Mouse (Mus musculus) MEL (cell line): ENCODE measurements around the gene Syt7.

Experiments
- CHD2 ChIP-seq: IDR thresholded peaks from 2 replicates; pipeline ENCODE4 v1.6.1; 2011; ENCODE audit warnings: low read length, improper control_type of control experiment
- CTCF ChIP-seq, 3 experiments: IDR thresholded peaks in 2 of 3; conservative IDR thresholded peaks in 1 of 3; 2 replicates each; pipeline ENCODE4 v1.5.1; 2011 to 2012; ENCODE audit warnings: low read length in 3 of 3, low read depth in 2 of 3, mild to moderate bottlenecking in 2 of 3, improper control_type of control experiment in 1 of 3, inconsistent platforms in 1 of 3, mixed read lengths in 1 of 3, moderate library complexity in 1 of 3; ENCODE audit not compliant: control insufficient read depth in 1 of 3, insufficient read depth in 1 of 3, poor library complexity in 1 of 3, severe bottlenecking in 1 of 3
- GATA1 ChIP-seq: IDR thresholded peaks from 2 replicates; pipeline ENCODE4 v1.6.1; 2011; ENCODE audit warnings: low read depth, low read length, improper control_type of control experiment
- NRF1 ChIP-seq: IDR thresholded peaks from 2 replicates; pipeline ENCODE4 v1.6.1; 2014; ENCODE audit warnings: low read depth, mild to moderate bottlenecking, inconsistent platforms, low read length, improper control_type of control experiment, moderate library complexity; ENCODE audit not compliant: poor library complexity, insufficient read depth, severe bottlenecking
- POLR2A ChIP-seq, 2 experiments: IDR thresholded peaks; 2 replicates each; pipeline ENCODE4 v1.6.1; 2011 to 2012; ENCODE audit warnings: low read length in 2 of 2, mild to moderate bottlenecking in 2 of 2, control low read depth in 1 of 2, improper control_type of control experiment in 1 of 2, low read depth in 1 of 2, moderate library complexity in 1 of 2; ENCODE audit not compliant: control insufficient read depth in 1 of 2, insufficient read depth in 1 of 2, poor library complexity in 1 of 2
- TCF12 ChIP-seq: IDR thresholded peaks from 2 replicates; pipeline ENCODE4 v1.6.1; 2014; ENCODE audit warnings: low read depth, mild to moderate bottlenecking, inconsistent platforms, low read length, improper control_type of control experiment, moderate library complexity
- ZC3H11A ChIP-seq: IDR thresholded peaks from 2 replicates; pipeline ENCODE4 v1.6.1; 2012; ENCODE audit warnings: low read depth, mild to moderate bottlenecking, inconsistent platforms, low read length, improper control_type of control experiment

- TF ChIP-seq CTCF (IDR thresholded peaks at IDR 0.05 in 2 of 3, conservative IDR thresholded peaks at IDR 0.05 in 1 of 3; ENCODE audit: control insufficient read depth in 1 of 3, insufficient read depth in 1 of 3, low read depth in 2 of 3, low read length in 3 of 3, poor library complexity in 1 of 3, severe bottlenecking in 1 of 3) (no peak), POLR2A (IDR thresholded peaks at IDR 0.05; ENCODE audit: control insufficient read depth in 1 of 2, insufficient read depth in 1 of 2, low read depth in 1 of 2, low read length in 2 of 2, poor library complexity in 1 of 2) (no peak), TCF12 (no peak), GATA1 (no peak), ZC3H11A (no peak), NRF1 (no peak), CHD2 (no peak)
These were observed 45.0 kb upstream of the Syt7 start for GRCm38 (mm10) chr19:10343866-10344265.
